Mouse (Mus musculus): ENCODE results near the gene Sec31b. TPM values are rescaled to one million over a fixed set of nuclear protein-coding genes. Genes with fewer than 3 reads are reported as not detected.

Sec31b gene
- polyA plus RNA-seq, 1 experiment: 0.68 TPM

DNA sequence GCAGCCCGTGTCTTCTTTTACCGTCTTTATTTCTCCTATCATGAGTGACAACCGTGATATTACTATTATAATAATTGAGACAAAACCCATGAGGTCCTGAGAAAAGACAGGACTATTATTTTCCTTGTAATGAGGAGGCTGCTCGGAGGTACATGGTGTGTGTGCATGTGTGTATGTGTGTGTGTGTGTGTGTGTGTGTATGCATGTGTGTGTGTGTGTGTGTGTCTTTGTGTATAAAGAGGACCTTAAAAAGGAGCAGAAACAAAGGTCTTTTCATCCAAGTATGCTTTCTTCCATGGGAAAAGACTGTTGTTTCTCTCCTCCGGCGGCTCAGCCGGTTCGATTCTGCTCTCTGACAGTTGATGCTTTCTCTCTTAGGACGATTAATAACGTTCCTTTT, 48.7 kb downstream of the Sec31b start:
- DNase-seq (ENCODE audit: low read depth, low spot score): no peak
- WGBS: 82% methylated on average over 10 of the region's 10 CpGs

DNA sequence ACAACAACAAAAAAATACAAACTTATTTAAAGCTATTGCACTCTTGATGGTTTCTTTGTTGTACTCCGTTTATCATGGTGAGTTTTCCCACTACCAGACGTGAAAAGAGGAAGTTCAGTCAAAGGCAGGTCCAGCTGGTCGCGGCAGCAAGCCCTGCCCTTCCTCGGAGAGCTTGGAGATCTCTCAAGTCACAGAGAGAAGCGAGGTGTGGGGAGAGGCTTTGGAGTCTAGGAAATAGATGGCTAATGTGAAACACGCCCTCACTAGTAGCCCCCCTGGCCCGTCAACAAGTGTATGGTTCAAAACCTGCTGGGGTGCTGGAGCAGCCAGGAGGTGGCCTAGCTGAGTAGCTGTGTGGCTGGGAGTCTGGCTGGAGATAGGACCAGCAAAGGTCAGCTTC, 49.2 kb downstream of the Sec31b start:
- 38% methylated on average over 8 of the region's 8 CpGs for WGBS
- no peak for DNase-seq (ENCODE audit: low read depth, low spot score)

DNA sequence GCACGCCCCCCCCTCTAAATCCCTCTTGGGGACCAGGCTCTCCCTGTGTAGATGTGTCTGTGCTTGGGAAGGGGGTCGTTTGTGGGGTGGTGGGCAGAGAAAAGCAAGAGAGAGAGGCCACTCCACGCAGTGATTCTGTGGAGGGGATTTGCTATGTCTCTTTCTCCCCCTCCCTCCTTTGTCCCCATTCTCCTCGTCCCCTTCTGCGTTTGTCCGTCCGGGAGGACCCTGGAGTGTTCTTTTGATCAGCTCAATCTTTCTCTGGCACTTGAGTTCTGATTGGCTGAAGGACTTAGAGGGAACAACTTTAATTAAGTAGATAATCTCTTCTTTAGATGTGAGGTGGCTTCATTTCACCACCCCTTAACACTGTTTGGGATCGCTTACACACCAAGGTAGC, 52.5 kb downstream of the Sec31b start, which contains the start of gene Wnt8b:
Wnt8b (plus strand) TSS at position 345 of the 400 bp plus-strand sequence.
- 57% methylated on average over 8 of the region's 8 CpGs for WGBS
- DNase-seq (ENCODE audit: low read depth, low spot score): no peak

DNA sequence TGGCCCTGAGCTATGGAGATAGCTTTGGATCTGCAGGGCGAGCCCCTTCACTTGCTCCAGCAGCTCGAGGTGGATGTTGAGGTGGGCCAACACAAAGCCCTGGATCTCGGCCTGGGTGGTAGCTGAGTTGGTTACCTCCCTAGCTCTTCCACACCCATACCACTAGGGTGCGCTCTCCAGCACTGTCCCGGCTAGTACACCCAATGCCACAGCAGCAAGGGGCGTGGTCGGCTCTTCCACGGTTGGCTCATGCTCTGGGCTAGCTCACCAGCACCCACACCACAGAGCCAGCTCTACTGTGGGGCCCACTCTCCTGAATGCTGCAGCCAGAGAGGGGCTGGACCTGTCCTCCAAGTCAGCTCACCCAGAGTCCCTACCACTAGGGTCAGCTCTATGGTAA, 58.4 kb downstream of the Sec31b start:
- no peak for DNase-seq (ENCODE audit: low read depth, low spot score)
- 15% methylated on average over 8 of the region's 8 CpGs for WGBS

DNA sequence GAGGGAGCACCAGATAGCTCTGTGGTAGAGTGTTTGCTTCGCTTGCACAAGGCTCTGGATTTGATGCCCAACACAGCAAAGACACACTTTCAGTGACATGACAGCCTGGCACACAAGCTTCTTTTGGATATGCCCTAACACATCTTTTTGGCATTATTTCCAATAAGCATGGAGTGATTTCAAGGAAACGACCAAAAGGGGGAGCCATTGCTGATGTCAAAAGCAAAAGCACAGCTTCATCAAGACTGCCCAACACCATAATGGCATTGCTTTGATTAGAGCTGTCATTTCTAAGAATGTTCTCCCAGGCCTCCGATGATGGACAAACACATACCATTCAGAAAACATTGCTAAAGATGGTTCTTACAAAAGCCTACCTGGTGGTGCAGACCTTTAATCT, 69.1 kb downstream of the Sec31b start:
- 46% methylated on average over 3 of the region's 3 CpGs for WGBS
- no peak for DNase-seq (ENCODE audit: low read depth, low spot score)

DNA sequence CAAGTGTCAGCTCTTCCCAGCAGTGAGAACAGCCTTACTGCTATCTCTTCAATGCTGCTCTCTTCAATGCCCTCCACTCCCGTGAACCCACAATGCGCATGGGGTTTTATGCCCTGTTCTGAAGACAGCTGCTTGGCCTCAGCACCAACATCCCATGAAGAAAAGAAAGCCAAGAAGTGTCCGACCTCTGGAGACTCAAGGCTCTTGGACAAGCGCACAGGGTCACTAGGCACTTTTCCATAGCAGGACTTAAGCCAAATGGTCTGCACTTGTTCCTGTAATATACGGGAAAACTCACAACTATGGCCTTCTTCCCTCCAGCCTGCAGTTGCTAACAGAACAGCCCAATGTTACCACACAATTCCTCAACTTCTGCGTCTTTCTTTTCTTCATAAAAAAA, 70.4 kb downstream of the Sec31b start:
- no peak for DNase-seq (ENCODE audit: low read depth, low spot score)
- WGBS: 81% methylated on average over 6 of the region's 6 CpGs

DNA sequence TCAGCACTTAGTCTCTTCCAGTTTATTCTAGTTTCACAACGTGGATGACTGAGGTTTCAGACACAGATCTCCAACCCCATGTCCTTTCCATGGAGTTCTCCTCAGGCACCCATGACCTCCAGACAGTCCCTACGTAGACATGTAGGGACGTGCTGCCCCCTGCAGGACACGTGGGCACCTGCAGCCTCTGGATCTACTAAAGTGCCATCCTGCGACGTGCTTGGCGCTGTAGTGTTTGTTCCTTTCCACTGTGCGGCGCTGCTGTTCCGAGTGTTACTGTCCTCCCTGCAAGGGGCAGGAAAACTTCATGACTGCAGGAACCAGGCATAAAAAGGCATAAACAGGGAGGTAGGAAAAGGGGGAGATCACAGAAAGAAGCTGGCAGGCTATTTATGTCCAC, 71.5 kb downstream of the Sec31b start:
- DNase-seq (ENCODE audit: low read depth, low spot score): peak; percentile 16
- 5% methylated on average over 10 of the region's 10 CpGs for WGBS

Other genes starting within 250 kb of the Sec31b start
- 0.25 and 0.34 TPM in 2 replicates for gene Scd4, start 212.8 kb downstream of the Sec31b start, polyA plus RNA-seq (2012; rRNA removed)
- 98.0 and 287 TPM in 2 replicates for gene Scd1, start 138.0 kb downstream of the Sec31b start, polyA plus RNA-seq (2012; rRNA removed)
- 0.02 TPM in 1 of 2 replicates, not detected in the other for gene Wnt8b, start 52.4 kb downstream of the Sec31b start, polyA plus RNA-seq (2012; rRNA removed)
- gene Gm20538, start 7.0 kb upstream of the Sec31b start, polyA plus RNA-seq (2012; rRNA removed): not detected in 2 replicates
- gene Ndufb8, start 9.6 kb upstream of the Sec31b start, polyA plus RNA-seq (2012; rRNA removed): 609 and 634 TPM in 2 replicates
- 14.8 and 16.6 TPM in 2 replicates for gene Hif1an, start 17.0 kb upstream of the Sec31b start, polyA plus RNA-seq (2012; rRNA removed)
- gene Pax2, start 210.2 kb upstream of the Sec31b start, polyA plus RNA-seq (2012; rRNA removed): not detected in 2 replicates

All from large intestine, adult 2 months (tissue).